Mouse (Mus musculus): ENCODE data around the gene Hist1h2af. TPM values are rescaled to one million over a fixed set of nuclear protein-coding genes. Genes with fewer than 3 reads are reported as not detected.

Hist1h2af gene
- 10 to 100 TPM; 13.0 to 16.8 TPM for total RNA-seq (2023)

GRCm38 (mm10) chr13:23533560-23534367, at the start of gene Hist1h2af:
Gene Hist1h2af, plus strand, starts transcription at chr13:23533906.

DNA sequence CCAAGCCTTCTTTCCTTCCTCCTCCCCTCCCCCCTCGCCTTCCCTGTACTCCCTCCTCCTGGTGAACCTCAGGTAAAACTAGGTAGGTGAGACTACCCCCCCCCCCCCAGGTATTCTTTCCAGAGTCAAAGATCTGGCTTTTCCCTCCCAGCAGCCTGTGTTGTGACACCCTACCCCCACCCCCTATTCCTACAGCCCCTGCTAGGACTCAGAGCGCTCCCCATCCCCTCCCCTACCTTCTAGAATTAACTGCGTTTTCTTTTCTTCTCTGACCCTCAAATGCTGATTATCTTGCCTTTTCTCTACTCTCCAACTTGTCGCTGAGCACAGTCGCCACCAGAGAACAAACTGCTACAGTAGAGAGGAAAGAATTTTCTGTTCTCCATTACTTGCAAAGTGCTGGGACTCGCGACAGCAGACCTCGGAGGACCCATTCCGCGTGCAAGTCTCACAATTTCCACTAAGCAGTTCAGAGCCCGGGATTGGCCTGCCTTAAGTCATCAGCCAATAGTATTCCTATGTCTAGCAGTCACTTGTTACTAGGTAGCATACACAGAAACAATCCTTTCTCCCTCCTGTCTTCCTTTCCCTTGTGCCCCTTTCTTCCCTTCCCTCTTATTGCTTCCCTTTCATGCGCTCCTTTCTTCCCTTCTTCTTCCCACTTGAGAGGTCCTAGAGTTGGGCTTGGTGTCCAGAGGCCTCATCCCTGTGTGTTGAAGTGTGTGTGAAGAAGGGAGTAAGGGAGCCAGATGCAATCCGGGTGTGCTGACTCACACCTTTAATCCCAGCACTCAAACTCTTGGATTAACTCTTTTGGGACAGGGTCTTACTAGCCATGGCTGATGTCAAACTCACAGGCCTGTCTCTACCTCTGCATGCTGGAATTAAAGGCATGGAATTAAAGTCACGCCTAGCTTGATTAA, 45.0 kb upstream of the Hist1h2af start, which contains the start of gene Btn2a2:
Gene Btn2a2, minus strand, starts transcription at position 458 of the 923 bp plus-strand sequence.

GRCm38 (mm10) chr13:23530901-23531875, 2.5 kb upstream of the Hist1h2af start, which contains the start of gene Hist1h4h:
Gene Hist1h4h, plus strand, starts transcription at chr13:23531050.

DNA sequence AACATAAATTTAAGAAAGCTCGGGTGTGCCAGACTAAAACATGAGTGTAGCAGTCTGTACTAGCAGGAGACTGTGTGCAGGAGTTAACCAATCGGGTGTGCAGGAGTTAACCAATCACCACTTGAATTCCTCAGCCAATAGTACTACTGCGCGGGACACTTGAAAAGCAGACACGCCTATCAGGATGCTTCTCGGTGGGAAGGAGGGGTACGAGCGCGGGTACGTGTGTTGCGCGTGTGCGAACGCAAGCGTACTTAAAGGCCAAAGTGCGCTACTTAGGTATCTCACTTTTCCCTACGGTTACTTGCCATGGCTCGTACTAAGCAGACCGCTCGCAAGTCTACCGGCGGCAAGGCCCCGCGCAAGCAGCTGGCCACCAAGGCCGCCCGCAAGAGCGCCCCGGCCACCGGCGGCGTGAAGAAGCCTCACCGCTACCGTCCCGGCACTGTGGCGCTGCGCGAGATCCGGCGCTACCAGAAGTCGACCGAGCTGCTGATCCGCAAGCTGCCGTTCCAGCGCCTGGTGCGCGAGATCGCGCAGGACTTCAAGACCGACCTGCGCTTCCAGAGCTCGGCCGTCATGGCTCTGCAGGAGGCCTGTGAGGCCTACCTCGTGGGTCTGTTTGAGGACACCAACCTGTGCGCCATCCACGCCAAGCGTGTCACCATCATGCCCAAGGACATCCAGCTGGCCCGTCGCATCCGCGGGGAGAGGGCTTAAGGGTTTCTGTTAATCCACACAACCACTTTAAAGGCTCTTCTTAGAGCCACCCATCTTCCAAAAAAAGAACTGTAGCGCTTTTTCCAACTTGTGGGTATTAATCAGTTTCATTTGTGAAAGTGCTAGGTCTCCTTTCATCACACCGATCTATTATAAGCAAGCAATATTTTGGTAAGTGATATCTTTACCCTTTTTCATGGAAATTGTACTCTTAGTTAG, 1.7 kb downstream of the Hist1h2af start, which contains the start of gene Hist1h3g:
Gene Hist1h3g, plus strand, starts transcription at position 286 of the 939 bp plus-strand sequence.

DNA sequence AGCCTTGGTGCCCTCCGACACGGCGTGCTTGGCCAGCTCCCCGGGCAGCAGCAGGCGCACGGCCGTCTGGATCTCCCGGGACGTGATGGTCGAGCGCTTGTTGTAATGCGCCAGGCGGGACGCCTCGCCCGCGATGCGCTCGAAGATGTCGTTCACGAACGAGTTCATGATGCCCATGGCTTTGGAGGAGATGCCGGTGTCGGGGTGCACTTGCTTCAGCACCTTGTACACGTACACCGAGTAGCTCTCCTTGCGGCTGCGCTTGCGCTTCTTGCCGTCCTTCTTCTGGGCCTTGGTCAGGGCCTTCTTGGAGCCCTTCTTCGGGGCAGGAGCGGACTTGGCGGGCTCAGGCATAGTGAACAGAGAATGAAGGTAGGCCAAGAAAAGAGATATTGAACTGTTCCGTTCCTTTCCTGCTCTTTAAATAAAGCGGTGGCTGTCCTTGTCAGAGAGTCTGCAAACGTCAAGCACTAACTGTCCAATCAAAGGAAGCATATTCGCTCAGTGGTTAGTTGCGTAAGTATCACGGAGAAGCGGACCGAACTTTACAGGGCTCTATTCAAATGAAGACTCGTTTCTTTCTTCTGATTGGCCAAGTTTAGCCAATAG, 9.4 kb downstream of the Hist1h2af start, which contains the start of gene Hist1h2bh:
Gene Hist1h2bh, minus strand, starts transcription at position 394 of the 609 bp plus-strand sequence.

DNA sequence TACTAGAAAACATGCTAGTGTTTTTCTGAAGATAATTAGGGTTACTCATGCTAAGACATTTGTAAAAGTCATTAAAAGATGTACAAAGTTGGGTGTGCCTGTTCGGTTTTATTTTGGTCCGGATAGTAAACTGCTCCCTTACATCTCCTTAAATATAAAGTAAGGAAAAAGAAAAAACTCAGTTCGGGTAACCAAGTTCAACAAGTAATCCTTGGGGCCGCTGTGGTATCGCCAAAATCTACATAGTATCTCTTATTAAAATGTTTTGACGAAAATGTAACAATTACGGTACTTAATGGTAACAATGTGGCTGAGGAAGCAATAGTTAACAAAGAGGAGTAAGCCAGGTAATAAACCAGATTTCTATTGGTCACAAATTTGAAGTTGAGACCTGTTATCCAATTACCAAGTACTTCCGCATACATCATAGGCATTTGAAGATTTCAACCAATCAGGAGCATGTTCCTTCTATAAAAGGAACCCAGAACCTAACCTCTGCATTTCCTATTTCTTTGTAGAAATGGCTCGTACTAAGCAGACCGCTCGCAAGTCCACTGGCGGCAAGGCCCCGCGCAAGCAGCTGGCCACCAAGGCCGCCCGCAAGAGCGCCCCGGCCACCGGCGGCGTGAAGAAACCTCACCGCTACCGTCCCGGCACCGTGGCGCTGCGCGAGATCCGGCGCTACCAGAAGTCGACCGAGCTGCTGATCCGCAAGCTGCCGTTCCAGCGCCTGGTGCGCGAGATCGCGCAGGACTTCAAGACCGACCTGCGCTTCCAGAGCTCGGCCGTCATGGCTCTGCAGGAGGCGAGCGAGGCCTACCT, 10.5 kb downstream of the Hist1h2af start, which contains the start of gene Hist1h3f:
Gene Hist1h3f, plus strand, starts transcription at position 88 of the 822 bp plus-strand sequence.

GRCm38 (mm10) chr13:23551146-23551834, 17.6 kb downstream of the Hist1h2af start, which contains the start of gene Hist1h4f:
Gene Hist1h4f, minus strand, starts transcription at chr13:23551648.

DNA sequence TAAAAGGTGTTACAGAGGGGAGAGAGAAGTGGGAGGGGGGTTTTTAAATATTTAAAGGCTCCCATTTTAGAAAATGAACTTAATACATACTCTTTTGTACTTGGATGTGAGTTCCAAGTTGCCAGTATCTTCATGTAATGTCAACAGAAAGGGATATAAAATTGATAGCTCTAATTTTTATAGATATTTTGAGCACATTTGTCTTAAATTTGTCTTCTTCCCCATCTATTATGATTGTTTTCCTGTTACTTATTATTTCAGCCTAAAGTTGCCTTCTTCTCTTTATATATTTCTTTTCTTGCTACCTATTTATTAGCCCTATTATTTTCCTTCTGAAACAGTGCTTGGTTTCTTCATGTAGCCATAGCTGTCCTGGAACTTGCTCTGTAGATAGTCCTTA, 19.3 kb downstream of the Hist1h2af start, which contains the start of gene Hist1h1d:
Gene Hist1h1d, plus strand, starts transcription at position 301 of the 400 bp plus-strand sequence.

DNA sequence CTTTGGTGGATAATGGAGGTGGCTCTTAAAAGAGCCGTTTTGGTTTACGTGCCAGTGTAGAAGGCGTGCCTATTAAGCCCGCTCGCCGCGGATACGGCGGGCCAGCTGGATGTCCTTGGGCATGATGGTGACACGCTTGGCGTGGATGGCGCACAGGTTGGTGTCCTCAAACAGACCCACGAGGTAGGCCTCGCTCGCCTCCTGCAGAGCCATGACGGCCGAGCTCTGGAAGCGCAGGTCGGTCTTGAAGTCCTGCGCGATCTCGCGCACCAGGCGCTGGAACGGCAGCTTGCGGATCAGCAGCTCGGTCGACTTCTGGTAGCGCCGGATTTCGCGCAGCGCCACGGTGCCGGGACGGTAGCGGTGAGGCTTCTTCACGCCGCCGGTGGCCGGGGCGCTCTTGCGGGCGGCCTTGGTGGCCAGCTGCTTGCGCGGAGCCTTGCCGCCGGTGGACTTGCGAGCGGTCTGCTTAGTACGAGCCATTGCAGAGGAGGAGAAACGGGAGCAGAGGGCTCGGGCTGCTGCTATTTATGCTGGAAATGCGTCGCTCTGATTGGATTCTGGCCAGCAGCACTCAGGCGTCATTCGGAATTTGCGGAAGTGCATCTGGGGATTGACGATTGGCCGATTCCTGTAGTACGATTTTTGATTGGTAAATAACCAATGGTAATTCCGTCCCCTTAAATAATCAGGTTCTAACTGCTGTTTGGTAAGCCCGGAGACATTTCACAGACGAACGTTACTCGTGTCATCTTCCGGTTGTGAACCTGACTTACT, 28.4 kb downstream of the Hist1h2af start, which contains the start of gene Hist1h3e:
Gene Hist1h3e, minus strand, starts transcription at position 487 of the 777 bp plus-strand sequence.

DNA sequence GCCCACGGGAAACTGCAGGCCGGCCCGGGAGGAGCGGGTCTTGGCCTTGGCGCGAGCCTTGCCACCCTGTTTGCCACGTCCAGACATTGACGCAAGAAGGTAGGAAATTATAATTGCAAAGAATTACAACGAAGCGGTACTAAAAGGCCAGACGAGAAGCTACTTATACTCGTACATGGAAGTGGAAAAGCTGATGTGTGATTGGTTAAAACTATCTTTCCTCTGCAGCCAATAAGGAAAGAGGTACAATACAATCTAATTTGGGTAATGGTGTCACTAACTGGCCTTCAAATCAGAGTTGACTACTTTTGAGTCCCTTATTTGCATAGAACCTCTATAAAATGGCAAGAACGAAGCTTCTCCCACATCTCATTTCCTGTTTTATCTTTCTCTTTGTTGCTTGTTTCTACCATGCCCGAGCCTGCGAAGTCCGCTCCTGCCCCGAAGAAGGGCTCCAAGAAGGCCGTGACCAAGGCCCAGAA, 37.4 kb downstream of the Hist1h2af start, which contains the start of the genes Hist1h2ae and Hist1h2bg:
Gene Hist1h2ae, minus strand, starts transcription at position 199 of the 482 bp plus-strand sequence.
Gene Hist1h2bg, plus strand, starts transcription at position 375 of the 482 bp plus-strand sequence.

DNA sequence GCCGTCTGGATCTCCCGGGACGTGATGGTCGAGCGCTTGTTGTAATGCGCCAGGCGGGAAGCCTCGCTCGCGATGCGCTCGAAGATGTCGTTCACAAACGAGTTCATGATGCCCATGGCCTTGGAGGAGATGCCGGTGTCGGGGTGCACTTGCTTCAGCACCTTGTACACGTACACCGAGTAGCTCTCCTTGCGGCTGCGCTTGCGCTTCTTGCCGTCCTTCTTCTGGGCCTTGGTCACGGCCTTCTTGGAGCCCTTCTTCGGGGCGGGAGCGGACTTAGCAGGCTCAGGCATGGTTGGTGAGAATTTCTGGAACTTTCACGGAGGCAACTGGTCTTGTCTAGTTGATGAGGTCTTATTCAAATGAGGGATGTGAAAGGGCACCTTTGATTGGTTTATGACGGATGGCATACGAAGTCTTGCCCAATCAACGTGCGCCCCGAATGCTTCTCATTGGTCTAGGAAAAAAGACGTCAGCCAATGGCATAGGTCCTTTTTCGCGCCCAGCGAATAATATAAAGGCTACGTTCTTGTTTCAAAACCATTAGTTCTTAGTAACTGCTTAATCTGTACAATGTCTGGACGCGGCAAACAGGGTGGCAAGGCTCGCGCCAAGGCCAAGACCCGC, 40.3 kb downstream of the Hist1h2af start, which contains the start of the genes Hist1h2bf and Hist1h2ad:
Gene Hist1h2bf, minus strand, starts transcription at position 299 of the 627 bp plus-strand sequence.
Gene Hist1h2ad, plus strand, starts transcription at position 484 of the 627 bp plus-strand sequence.

GRCm38 (mm10) chr13:23575271-23575851, 41.7 kb downstream of the Hist1h2af start, which contains the start of gene Hist1h3d:
Gene Hist1h3d, plus strand, starts transcription at chr13:23575763.

DNA sequence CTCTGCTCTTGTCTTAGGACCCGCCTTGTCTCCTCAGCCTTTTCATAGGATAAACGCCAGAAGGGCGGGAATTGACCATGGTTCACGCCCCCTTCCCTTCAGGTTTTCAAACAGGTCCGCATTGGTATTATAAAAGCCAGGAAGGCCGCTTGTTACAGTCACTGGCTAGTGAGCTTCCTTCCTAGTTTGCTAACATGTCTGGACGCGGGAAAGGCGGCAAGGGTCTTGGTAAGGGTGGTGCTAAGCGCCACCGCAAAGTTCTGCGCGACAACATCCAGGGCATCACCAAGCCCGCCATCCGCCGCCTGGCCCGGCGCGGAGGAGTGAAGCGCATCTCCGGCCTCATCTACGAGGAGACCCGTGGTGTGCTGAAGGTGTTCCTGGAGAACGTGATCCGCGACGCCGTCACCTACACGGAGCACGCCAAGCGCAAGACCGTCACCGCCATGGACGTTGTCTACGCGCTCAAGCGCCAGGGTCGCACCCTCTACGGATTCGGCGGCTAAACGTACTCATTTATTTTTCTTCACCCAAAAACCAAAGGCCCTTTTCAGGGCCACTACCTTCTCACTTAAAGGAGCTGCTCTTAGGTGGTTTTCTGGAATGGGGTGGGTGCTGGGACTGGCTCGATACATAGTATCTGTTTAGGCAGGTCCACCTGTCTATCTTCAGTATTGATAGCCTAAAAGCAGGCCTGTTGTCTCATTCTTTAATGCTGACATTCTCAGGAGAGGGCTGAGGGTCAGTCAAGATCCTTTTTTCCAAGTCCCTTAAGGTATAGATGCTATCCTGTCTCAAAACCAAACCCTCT, 47.9 kb downstream of the Hist1h2af start, which contains the start of gene Hist1h4d:
Gene Hist1h4d, plus strand, starts transcription at position 191 of the 811 bp plus-strand sequence.

